Mouse (Mus musculus) lung, postnatal 0 days (tissue): Measurements from ENCODE around the gene Spdl1. TPM values are rescaled to one million over a fixed set of nuclear protein-coding genes. Genes with fewer than 3 reads are reported as not detected.
A peak's percentile ranks its signal among the peaks of the same experiment; 100 is the strongest.

Experiments
- ATAC-seq: fragments of 200-750 bp; cut with Nextera tagmentation; 2 replicates; pipeline ENCODE4 v1.8.0; 2017; ENCODE audit warnings: moderate library complexity
- DNase-seq: peaks from one replicate; pipeline ENCODE4 v3.0.0-alpha.2; 2016; ENCODE audit warnings: low spot score
- H3K27ac ChIP-seq: fragments of 300-500 bp; sonication (generic); 2 replicates; pipeline ENCODE4 v1.5.1; 2014; ENCODE audit warnings: antibody characterized with exemption, mild to moderate bottlenecking, low read length, mixed read lengths
- H3K27me3 ChIP-seq: fragments of 300-500 bp; sonication (generic); replicated peaks from 2 replicates; pipeline ENCODE4 v1.6.1; 2014; ENCODE audit warnings: low read length, mixed read lengths; ENCODE audit not compliant: insufficient read depth
- H3K36me3 ChIP-seq: fragments of 300-500 bp; sonication (generic); 2 replicates; pipeline ENCODE4 v1.6.1; 2014; ENCODE audit warnings: low read length, mixed read lengths; ENCODE audit not compliant: insufficient read depth
- H3K4me1 ChIP-seq: fragments of 300-500 bp; sonication (generic); 2 replicates; pipeline ENCODE4 v1.6.1; 2014; ENCODE audit warnings: antibody characterized with exemption, low read depth, low read length, mixed read lengths; ENCODE audit not compliant: insufficient read depth
- H3K4me2 ChIP-seq: fragments of 300-500 bp; sonication (generic); replicated peaks from 2 replicates; pipeline ENCODE4 v1.6.1; 2014; ENCODE audit warnings: low read depth, mild to moderate bottlenecking, low read length, moderate library complexity, mixed read lengths
- H3K4me3 ChIP-seq: fragments of 300-500 bp; sonication (generic); 2 replicates; pipeline ENCODE4 v1.5.1; 2014; ENCODE audit warnings: low read depth, low read length
- H3K9ac ChIP-seq: fragments of 300-500 bp; sonication (generic); replicated peaks from 2 replicates; pipeline ENCODE4 v1.6.1; 2014; ENCODE audit warnings: low read depth, mild to moderate bottlenecking
- H3K9me3 ChIP-seq: fragments of 300-500 bp; sonication (generic); 2 replicates; pipeline ENCODE4 v1.6.1; 2016; ENCODE audit warnings: low read length, mixed read lengths
- CTCF ChIP-seq: IDR thresholded peaks from 2 replicates; pipeline ENCODE4 v1.5.1; 2016; ENCODE audit warnings: antibody characterized with exemption, mild to moderate bottlenecking
- EP300 ChIP-seq: IDR thresholded peaks from 2 replicates; pipeline ENCODE4 v1.6.1; 2016; ENCODE audit warnings: antibody characterized with exemption, mild to moderate bottlenecking, control low read depth
- WGBS: fragments of 180-500 bp; shearing (Covaris S2); extraction: QIAGEN DNeasy Blood & Tissue Kit; methylation state at CpG from one replicate; pipeline ENCODE4 v1.1.7; 2014; 5-methylcytosine and 5-hydroxymethylcytosine counted together
- polyA plus RNA-seq: library from polyadenylated mRNA; unstranded; fragments of >200 nt; fragmentation: Nextera tagmentation; extraction: Ambion mirVana; gene quantifications from 2 replicates; pipeline ENCODE4 v1.2.1, GENCODE M21; 2015

Gene Spdl1
- polyA plus RNA-seq, 1 experiment from 2014 or later: 1.1 TPM

- DNase-seq (peak; percentile 88), ATAC-seq (no peak)
- Histone ChIP-seq H3K9ac (no peak overlapping the region), H3K4me1 (peaks cover 7% of the 10 kb centered on the region; the same call in 1 of the 2 replicates), H3K4me3 (no peak overlapping the region), H3K27ac (no peak overlapping the region), H3K4me2 (no peak overlapping the region), H3K27me3 (no peaks in the 10 kb centered on the region), H3K9me3 (no peaks in the 10 kb centered on the region), H3K36me3 (no peaks in the 10 kb centered on the region)
- TF ChIP-seq CTCF: peak; percentile 67
- no peak for TF ChIP-seq EP300
- 33% methylated on average over 5 of the region's 5 CpGs for WGBS
Measured at GRCm38 (mm10) chr11:34843517-34843916, 10.1 kb upstream of the Spdl1 start.

- TF ChIP-seq EP300: no peak
- no peak for TF ChIP-seq CTCF
- Histone ChIP-seq H3K27me3 (no peaks in the 10 kb centered on the region), H3K27ac (no peak overlapping the region), H3K36me3 (no peaks in the 10 kb centered on the region), H3K4me1 (no peaks in the 10 kb centered on the region), H3K4me2 (no peak overlapping the region), H3K4me3 (no peak overlapping the region), H3K9me3 (no peaks in the 10 kb centered on the region), H3K9ac (no peak overlapping the region)
- DNase-seq (no peak), ATAC-seq (no peak)
- 18% methylated on average over 5 of the region's 5 CpGs for WGBS
Measured at GRCm38 (mm10) chr11:34840283-34840682, 6.8 kb upstream of the Spdl1 start.

- no peak overlapping the region for H3K4me3 ChIP-seq
- H3K9ac ChIP-seq: no peak overlapping the region
- no peak overlapping the region for H3K4me2 ChIP-seq
- H3K27ac ChIP-seq: no peak overlapping the region
- H3K9me3 ChIP-seq: no peaks in the 10 kb centered on the region
- H3K4me1 ChIP-seq: peaks cover 2% of the 10 kb centered on the region; the same call in 1 of the 2 replicates
- ATAC-seq: no peak
- no peak for TF ChIP-seq CTCF
- TF ChIP-seq EP300: no peak
- 43% methylated on average over 4 of the region's 4 CpGs for WGBS
- H3K27me3 ChIP-seq: no peaks in the 10 kb centered on the region
- no peaks in the 10 kb centered on the region for H3K36me3 ChIP-seq
- no peak for DNase-seq
Measured at GRCm38 (mm10) chr11:34839051-34839450, 5.6 kb upstream of the Spdl1 start.

GRCm38 (mm10) chr11:34836272-34836671 is 2.8 kb upstream of the Spdl1 start:
- H3K9me3 ChIP-seq: no peaks in the 10 kb centered on the region
- H3K4me2 ChIP-seq: no peak overlapping the region
- H3K27me3 ChIP-seq: no peaks in the 10 kb centered on the region
- ATAC-seq: no peak
- H3K27ac ChIP-seq: no peak overlapping the region
- no peaks in the 10 kb centered on the region for H3K36me3 ChIP-seq
- no peak overlapping the region for H3K4me3 ChIP-seq
- no peak overlapping the region for H3K9ac ChIP-seq
- DNase-seq: peak; percentile 21
- WGBS: 42% methylated on average over 2 of the region's 2 CpGs
- TF ChIP-seq CTCF (peak; percentile 49), EP300 (no peak)
- peaks cover 4% of the 10 kb centered on the region; the same call in 1 of the 2 replicates for H3K4me1 ChIP-seq

- 12% methylated on average over 4 of the region's 5 CpGs for WGBS
- no peak for ATAC-seq
- DNase-seq: no peak
Measured at GRCm38 (mm10) chr11:34832678-34833077, 763 bp downstream of the Spdl1 start.

GRCm38 (mm10) chr11:34827803-34828202 is 5.6 kb downstream of the Spdl1 start:
- H3K4me1 ChIP-seq: no peaks in the 10 kb centered on the region
- TF ChIP-seq EP300 (no peak), CTCF (no peak)
- H3K36me3 ChIP-seq: peaks cover 3% of the 10 kb centered on the region; the same call in 1 of the 2 replicates
- no peaks in the 10 kb centered on the region for H3K27me3 ChIP-seq
- no peak overlapping the region for H3K4me2 ChIP-seq
- no peaks in the 10 kb centered on the region for H3K9me3 ChIP-seq
- no peak overlapping the region for H3K4me3 ChIP-seq
- no peak overlapping the region for H3K9ac ChIP-seq
- WGBS: 94% methylated on average over 3 of the region's 3 CpGs
- no peak overlapping the region for H3K27ac ChIP-seq
- DNase-seq: no peak
- ATAC-seq: no peak

More at GRCm38 (mm10) chr11:34832678-34833077, 763 bp downstream of the Spdl1 start:
- TF ChIP-seq EP300: no peak
- no peak for TF ChIP-seq CTCF
- peak overlapping the region; percentile 85 for H3K4me2 ChIP-seq
- peak overlapping the region; percentile 50 for H3K9ac ChIP-seq
- no peaks in the 10 kb centered on the region for H3K36me3 ChIP-seq
- H3K4me1 ChIP-seq: peaks cover 4% of the 10 kb centered on the region; the same call in 1 of the 2 replicates
- no peaks in the 10 kb centered on the region for H3K9me3 ChIP-seq
- H3K4me3 ChIP-seq: peak overlapping the region; percentile 58
- no peak overlapping the region for H3K27ac ChIP-seq
- H3K27me3 ChIP-seq: no peaks in the 10 kb centered on the region

- H3K36me3 ChIP-seq: peaks cover 3% of the 10 kb centered on the region; the same call in 1 of the 2 replicates
- ATAC-seq (no peak), DNase-seq (no peak)
- no peaks in the 10 kb centered on the region for H3K4me1 ChIP-seq
- no peak overlapping the region for H3K27ac ChIP-seq
- WGBS: 85% methylated on average over 2 of the region's 2 CpGs
- no peak for TF ChIP-seq EP300
- TF ChIP-seq CTCF: no peak
- no peaks in the 10 kb centered on the region for H3K9me3 ChIP-seq
- H3K4me3 ChIP-seq: no peak overlapping the region
- no peak overlapping the region for H3K4me2 ChIP-seq
- H3K27me3 ChIP-seq: no peaks in the 10 kb centered on the region
- H3K9ac ChIP-seq: no peak overlapping the region
Measured at GRCm38 (mm10) chr11:34826940-34827339, 6.5 kb downstream of the Spdl1 start.
